Mouse (Mus musculus) right cerebral cortex, adult 18-20 months (tissue): ENCODE data around the gene Psmb4.
A peak's percentile ranks its signal among the peaks of the same experiment; 100 is the strongest.
"Not testable (repeated sequence)": the region's sequence is repeated elsewhere in the genome, so short reads cannot be mapped to it uniquely, and the experiment has no call there.

Experiments
- DNase-seq: peaks from one replicate; pipeline ENCODE4 v3.0.0; 2022; ENCODE audit warnings: mixed read lengths

The Psmb4 gene

GRCm38 (mm10) chr3:94886316-94887224 lies at the start of gene Psmb4:
TSS of gene Psmb4 (minus strand) at chr3:94886961.
- DNase-seq = peak; percentile 90

DNA sequence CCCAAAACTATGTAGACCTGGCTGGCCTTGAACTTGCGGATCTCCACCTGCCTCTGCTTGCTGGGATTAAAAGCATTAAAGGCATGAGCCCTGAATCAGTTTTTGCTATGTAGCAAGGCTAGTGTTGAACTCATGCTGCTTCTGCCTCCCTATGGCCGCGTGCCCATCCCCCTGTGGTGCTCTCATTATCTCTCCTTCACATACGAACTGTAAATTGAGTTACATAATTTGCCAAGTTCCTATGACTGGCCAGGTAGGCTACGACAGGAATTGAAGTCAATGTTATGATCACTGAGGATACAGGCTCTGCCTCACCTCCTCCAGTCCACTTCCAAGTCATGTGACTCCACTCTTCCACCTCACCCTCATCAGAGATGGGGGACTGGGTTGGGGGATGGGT lies 49.4 kb upstream of the Psmb4 start:
- DNase-seq = not testable (repeated sequence)

DNA sequence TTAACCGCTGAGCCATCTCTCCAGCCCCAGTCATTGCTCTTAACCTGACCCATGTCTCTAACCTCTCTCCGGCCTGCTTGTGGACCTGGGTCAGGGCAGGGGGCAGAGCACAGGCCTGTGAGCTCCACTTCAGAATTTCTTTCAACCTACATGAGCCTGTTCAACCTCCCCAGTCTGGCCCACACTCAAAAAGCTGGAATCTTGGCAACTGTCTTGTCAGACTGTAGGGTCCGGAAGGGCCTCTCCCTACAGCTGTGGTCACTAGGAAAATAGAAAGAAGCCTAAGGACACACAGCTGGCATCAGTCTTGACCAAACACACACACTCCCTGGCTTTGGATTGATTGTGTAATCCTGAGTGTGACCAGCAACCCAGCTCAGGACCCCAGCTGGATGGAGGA lies 48.6 kb upstream of the Psmb4 start:
- DNase-seq = not testable (repeated sequence)

DNA sequence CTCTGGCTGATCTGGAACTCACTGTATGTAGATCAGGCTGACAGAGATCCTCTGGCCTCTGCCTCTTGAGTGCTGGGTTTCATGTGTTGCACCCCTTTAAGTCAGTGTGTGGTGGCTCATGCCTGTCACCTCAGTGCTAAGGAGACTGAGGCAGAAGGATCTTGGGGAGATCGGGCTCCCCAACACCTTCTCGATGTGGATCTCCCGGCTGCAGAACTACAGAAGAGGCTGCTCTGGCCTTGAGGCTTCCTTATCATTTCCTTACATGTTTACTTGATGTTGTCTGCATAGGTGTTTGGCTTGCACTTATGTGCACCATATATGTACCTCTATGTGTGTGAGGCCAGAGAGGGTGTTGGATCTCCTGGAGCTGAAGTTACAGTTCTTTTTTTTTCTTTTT lies 47.8 kb upstream of the Psmb4 start:
- DNase-seq = not testable (repeated sequence)

DNA sequence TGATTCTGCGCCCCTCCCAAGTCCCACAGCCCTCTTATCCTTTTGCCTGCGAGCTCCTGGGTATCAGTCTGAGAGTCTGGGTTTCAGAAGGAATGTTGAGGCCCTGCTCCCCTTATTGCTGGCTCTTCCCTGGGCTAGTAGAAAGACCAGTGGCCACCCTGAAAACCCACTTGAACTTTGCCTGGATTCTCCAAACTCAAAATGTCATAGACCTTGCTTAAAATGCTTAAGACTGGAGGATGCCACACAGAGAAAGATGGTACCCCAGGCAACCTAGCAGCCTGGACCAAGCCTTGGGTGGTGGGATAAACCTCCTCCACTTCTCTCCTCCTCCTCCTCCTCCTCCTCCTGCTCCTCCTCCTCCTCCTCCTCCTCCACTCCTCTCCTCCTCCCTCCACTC lies 46.8 kb upstream of the Psmb4 start:
- not testable (repeated sequence) for DNase-seq

DNA sequence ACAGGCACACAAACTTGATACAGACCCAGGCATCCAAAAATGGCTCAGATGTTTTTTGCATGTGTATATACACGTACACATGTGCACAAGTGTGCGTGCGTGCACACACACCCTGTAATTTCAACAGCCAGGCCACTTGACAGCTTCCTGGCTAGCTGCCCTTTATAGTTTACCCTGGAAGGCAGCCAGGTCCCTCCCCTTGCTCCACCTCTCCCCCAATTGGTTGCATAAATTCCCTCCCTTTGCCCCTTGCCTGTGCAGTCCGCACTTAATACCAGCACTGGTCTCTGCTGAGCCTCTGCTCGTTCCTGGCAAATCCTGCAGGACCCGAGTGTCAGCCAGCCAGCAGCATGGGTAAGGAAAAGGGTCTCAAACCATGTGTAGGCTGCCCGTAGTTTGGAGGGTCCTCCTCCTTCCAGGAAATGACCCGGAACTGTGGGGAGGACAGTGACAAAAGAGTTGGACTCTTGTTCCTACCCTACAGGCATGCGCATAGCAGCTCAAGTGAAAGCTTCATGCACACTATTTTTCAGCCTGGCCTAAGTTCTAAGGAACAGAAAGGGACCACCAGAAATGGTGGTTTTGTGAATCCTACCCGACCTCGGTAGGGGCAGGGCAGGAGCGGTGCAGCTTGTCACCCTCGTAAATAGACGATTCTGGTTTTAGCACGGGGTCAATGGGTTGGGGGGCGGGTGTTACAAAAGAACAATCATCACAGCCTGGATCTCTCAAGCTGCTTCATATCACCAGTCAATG lies 46.2 kb upstream of the Psmb4 start, which contains the start of gene Selenbp1:
Gene Selenbp1 (plus strand): TSS at position 248 of the 756 bp plus-strand sequence.
- DNase-seq = peak; percentile 43

- not testable (repeated sequence) for DNase-seq
These were observed 45.5 kb upstream of the Psmb4 start for GRCm38 (mm10) chr3:94932279-94932678.

DNA sequence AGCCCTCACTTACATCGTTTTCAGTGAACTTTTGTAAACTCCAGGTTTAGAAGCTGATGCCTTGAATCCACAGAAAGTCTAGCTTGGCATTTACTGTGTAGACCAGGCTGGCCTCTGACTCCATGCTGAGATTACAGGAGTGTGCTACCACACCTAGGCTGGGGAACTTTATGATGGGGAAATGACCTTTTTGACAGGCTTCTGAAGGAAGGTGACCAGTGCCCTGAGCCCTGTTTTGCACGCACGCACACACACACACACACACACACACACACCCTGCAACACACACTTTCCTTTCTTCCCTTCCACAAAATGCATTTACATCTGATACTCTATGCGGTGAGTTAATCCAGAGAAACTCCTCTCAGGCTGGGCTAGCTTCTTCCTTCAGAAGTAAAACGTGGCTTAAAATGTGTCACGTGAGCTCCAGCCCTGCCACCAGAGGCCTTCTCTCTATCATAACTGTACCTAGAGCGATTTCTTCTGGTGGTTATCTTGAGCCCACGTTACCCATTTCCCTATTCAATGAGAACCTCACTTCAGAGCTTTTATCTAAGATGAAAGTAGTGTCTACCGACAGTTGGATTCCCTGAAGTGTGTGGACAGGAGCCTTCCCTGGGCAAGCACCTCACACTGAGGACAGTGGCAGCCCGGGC lies 44.8 kb upstream of the Psmb4 start:
- not testable (repeated sequence) for DNase-seq

DNA sequence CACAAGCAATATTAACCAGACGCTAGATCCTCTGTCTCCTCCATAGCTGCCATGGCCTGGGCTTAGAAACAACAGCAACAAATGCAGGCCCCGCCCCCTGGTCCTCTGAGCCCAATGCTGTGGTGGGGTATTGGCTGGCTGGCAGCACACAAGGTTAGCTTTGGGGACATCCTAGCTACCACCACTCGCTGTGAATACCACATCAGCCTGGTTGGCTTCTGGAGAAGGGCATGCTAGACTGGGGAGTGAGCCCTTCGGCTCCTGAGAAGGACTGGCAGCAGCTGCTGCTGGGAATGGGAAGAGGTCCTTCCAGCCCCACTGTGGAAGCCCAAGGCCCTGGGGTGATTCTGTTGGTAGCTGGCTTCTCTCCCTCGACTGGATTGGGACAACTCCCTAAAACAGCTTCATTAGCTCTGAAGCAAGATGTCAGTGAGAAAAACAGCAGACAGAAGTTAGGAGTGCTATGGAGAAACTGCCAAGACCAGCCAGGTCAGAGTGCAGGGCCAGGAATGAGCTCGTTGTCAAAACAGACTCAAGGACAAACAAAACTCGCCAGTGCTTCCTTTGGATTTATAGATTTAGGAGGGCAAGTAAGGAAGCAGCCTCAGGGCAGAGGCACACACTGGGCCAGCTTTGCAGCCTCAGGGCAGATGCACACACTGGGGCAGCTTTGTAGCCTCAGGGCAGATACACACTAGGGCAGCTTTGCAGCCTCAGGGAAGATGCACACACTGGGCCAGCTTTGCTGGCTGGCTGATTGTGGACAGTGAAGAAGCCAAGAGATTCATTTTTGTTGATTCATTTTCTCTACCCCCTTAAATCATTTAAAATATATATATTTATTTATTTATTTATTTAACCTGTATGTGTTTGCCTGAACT lies 43.9 kb upstream of the Psmb4 start:
- not testable (repeated sequence) for DNase-seq

GRCm38 (mm10) chr3:94928979-94929378 lies 42.2 kb upstream of the Psmb4 start:
- not testable (repeated sequence) for DNase-seq

- DNase-seq = not testable (repeated sequence)
These were observed 39.6 kb upstream of the Psmb4 start for GRCm38 (mm10) chr3:94926301-94926736.

GRCm38 (mm10) chr3:94924688-94925087 lies 37.9 kb upstream of the Psmb4 start:
- DNase-seq = no peak

- no peak for DNase-seq
These were observed 35.6 kb upstream of the Psmb4 start for GRCm38 (mm10) chr3:94922333-94922732.

DNA sequence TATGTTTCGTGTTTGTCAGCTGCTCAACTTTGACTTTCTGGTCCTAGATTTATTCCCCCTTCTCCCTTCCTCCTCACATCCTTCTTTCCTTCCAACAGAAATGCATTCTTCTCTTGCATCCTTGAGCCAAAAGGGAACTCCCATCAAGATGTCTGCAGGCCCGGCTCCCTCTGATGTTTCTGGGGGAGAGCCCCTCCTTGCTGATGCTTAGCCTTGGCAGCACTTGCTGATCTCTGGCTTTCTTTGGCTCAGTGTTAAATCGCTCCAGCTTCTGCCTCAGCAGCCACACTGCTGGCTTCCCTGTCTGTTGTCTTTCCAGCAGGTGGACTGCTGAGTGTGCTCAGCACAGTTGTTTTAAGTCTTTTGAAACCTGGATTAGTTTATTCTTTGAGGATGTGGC lies 34.3 kb upstream of the Psmb4 start:
- DNase-seq = no peak

DNA sequence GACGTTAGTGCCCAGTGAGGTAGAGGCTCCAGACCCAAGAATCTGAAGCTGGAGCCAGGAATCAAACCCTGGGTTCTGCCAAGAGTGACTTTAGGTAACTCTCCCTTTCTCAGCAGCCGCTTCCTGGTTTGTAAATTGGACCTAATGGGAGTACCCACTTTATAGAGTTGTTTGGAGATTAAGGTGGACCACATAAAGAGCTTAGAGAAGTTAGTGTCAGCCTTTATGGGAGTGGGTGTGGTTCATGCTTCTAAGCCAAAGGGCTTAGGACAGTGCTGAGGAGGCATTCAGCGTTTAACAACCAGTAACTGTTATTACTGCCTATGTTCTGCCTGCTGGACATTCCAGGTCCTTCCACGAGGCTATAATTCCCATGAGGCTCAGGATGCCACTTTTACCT lies 32.1 kb upstream of the Psmb4 start:
- no peak for DNase-seq

- DNase-seq = peak; percentile 52
These were observed 31.1 kb upstream of the Psmb4 start for GRCm38 (mm10) chr3:94917816-94918361.

DNA sequence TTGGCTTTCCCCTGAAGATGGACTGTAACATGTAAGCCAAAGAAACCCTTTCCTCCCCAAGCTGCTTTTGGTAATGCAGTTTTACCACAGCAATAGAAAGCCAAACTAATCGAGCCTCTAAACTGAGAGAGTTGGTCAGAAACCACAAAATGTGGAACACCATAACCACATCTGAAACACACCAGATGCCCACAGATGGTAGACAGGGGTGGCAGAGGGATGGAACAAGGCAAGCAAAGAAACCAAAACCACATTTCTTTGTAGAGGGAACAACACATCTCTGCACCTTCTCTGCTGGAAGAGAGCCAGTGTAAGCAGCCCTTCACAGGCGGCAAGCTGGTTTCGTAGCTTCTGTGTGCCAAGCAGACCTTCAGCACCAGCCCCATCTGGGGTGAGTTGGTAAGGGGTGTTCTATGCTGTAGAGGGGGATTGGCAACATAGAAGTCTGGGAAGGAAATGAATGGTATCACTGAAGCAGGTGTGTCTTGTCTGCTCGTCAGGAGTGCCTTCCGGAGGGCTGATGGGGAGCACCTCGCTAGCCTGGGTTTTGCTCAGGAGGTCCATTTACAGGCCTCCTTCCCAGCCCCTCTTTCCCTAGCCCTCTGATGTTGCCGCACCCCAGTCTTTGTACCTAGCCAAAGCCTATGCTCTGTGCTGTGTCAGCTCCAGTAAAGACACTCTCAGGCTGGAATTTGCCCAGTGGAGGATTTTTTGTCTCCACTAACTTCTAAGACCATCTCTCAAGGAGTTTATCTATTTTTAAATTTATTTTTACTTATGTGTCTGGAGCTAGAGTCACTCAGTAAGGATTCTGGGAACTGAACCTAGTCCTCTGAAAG lies 29.4 kb upstream of the Psmb4 start:
- no peak for DNase-seq

GRCm38 (mm10) chr3:94913801-94914200 lies 27.0 kb upstream of the Psmb4 start:
- DNase-seq = no peak

GRCm38 (mm10) chr3:94911050-94911693 lies 24.4 kb upstream of the Psmb4 start:
- no peak for DNase-seq

GRCm38 (mm10) chr3:94906482-94906881 lies 19.7 kb upstream of the Psmb4 start:
- no peak for DNase-seq
